Mouse (Mus musculus) heart, embryonic 15.5 days (tissue): Measurements from ENCODE around the gene Ksr2. TPM values are rescaled to one million over a fixed set of nuclear protein-coding genes. Genes with fewer than 3 reads are reported as not detected.

ENCODE experiments used
- ATAC-seq: fragments of 200-750 bp; cut with Nextera tagmentation; replicated peaks from 2 replicates; pipeline ENCODE4 v1.8.0; 2017; ENCODE audit warnings: low read depth, moderate TSS enrichment; ENCODE audit not compliant: insufficient number of reproducible peaks, insufficient read depth, low FRiP score
- H3K27ac ChIP-seq: fragments of 300-500 bp; sonication (generic); 2 replicates; pipeline ENCODE4 v1.5.1; 2015; ENCODE audit warnings: mild to moderate bottlenecking, inconsistent platforms
- H3K27me3 ChIP-seq: fragments of 300-500 bp; sonication (generic); 2 replicates; pipeline ENCODE4 v1.6.1; 2015; ENCODE audit warnings: inconsistent platforms
- H3K36me3 ChIP-seq: fragments of 300-500 bp; sonication (generic); 2 replicates; pipeline ENCODE4 v1.6.1; 2015; ENCODE audit warnings: mild to moderate bottlenecking, inconsistent platforms
- H3K4me1 ChIP-seq: fragments of 300-500 bp; sonication (generic); replicated peaks from 2 replicates; pipeline ENCODE4 v1.6.1; 2015; ENCODE audit warnings: inconsistent platforms
- H3K4me2 ChIP-seq: fragments of 300-500 bp; sonication (generic); 2 replicates; pipeline ENCODE4 v1.6.1; 2015; ENCODE audit warnings: inconsistent platforms, mild to moderate bottlenecking, moderate library complexity
- H3K4me3 ChIP-seq: fragments of 300-500 bp; sonication (generic); 2 replicates; pipeline ENCODE4 v1.5.1; 2015; ENCODE audit warnings: mild to moderate bottlenecking, inconsistent platforms
- H3K9ac ChIP-seq: fragments of 300-500 bp; sonication (generic); 2 replicates; pipeline ENCODE4 v1.6.1; 2015; ENCODE audit warnings: mild to moderate bottlenecking, inconsistent platforms
- H3K9me3 ChIP-seq: fragments of 300-500 bp; sonication (generic); replicated peaks from 2 replicates; pipeline ENCODE4 v1.6.1; 2016; ENCODE audit warnings: inconsistent platforms
- WGBS: fragments of 180-500 bp; shearing (Covaris S2); methylation state at CpG from one replicate; pipeline ENCODE4 v1.1.7; 2015; ENCODE audit warnings: mixed read lengths; 5-methylcytosine and 5-hydroxymethylcytosine counted together
- polyA plus RNA-seq: library from polyadenylated mRNA; unstranded; fragments of >200 nt; fragmentation: Nextera tagmentation; extraction: Ambion mirVana; gene quantifications from 2 replicates; pipeline ENCODE4 v1.2.1, GENCODE M21; 2015

Ksr2 gene
- polyA plus RNA-seq, 1 experiment from 2014 or later, result 0.08 TPM

GRCm38 (mm10) chr5:117506406-117506805 is 92.6 kb downstream of the Ksr2 start:
- Histone ChIP-seq H3K9me3 (no peaks in the 10 kb centered on the region), H3K4me3 (no peak overlapping the region), H3K36me3 (no peaks in the 10 kb centered on the region), H3K27me3 (peaks cover 7% of the 10 kb centered on the region; the same call in 1 of the 2 replicates), H3K4me1 (0 out of 2 replicates have a peak, but pooled peaks cover 2% of the 10 kb centered on the region), H3K9ac (no peak overlapping the region), H3K27ac (no peak overlapping the region), H3K4me2 (no peak overlapping the region)
- 33% methylated on average over 13 of the region's 13 CpGs for WGBS
- ATAC-seq, result no peak

GRCm38 (mm10) chr5:117509511-117510375 is 95.9 kb downstream of the Ksr2 start:
- H3K4me1 ChIP-seq, result 0 out of 2 replicates have a peak, but pooled peaks cover 2% of the 10 kb centered on the region
- no peak overlapping the region for H3K27ac ChIP-seq
- no peak for ATAC-seq
- WGBS, result 40% methylated on average over 22 of the region's 22 CpGs
- peak overlapping the region; percentile 33 for H3K4me2 ChIP-seq
- H3K36me3 ChIP-seq, result no peaks in the 10 kb centered on the region
- no peak overlapping the region for H3K9ac ChIP-seq
- no peaks in the 10 kb centered on the region for H3K9me3 ChIP-seq
- peaks cover 7% of the 10 kb centered on the region; the same call in 1 of the 2 replicates for H3K27me3 ChIP-seq
- no peak overlapping the region for H3K4me3 ChIP-seq

GRCm38 (mm10) chr5:117510864-117511263 is 97.1 kb downstream of the Ksr2 start:
- Histone ChIP-seq H3K4me2 (no peak overlapping the region), H3K9ac (no peak overlapping the region), H3K4me1 (0 out of 2 replicates have a peak, but pooled peaks cover 2% of the 10 kb centered on the region), H3K27me3 (peaks cover 7% of the 10 kb centered on the region; the same call in 1 of the 2 replicates), H3K36me3 (no peaks in the 10 kb centered on the region), H3K9me3 (no peaks in the 10 kb centered on the region), H3K4me3 (no peak overlapping the region), H3K27ac (no peak overlapping the region)
- ATAC-seq, result no peak
- WGBS, result 62% methylated on average over 10 of the region's 10 CpGs

- 75% methylated on average over 12 of the region's 12 CpGs for WGBS
- no peaks in the 10 kb centered on the region for H3K4me1 ChIP-seq
- peaks cover 5% of the 10 kb centered on the region; the same call in 1 of the 2 replicates for H3K27me3 ChIP-seq
- H3K36me3 ChIP-seq, result no peaks in the 10 kb centered on the region
- no peak overlapping the region for H3K9ac ChIP-seq
- H3K4me2 ChIP-seq, result no peak overlapping the region
- ATAC-seq, result no peak
- no peak overlapping the region for H3K4me3 ChIP-seq
- no peaks in the 10 kb centered on the region for H3K9me3 ChIP-seq
- H3K27ac ChIP-seq, result no peak overlapping the region
Measured at GRCm38 (mm10) chr5:117515396-117515795, 101.6 kb downstream of the Ksr2 start.

GRCm38 (mm10) chr5:117515861-117516260 is 102.1 kb downstream of the Ksr2 start:
- 65% methylated on average over 7 of the region's 7 CpGs for WGBS
- peaks cover 5% of the 10 kb centered on the region; the same call in 1 of the 2 replicates for H3K27me3 ChIP-seq
- no peaks in the 10 kb centered on the region for H3K4me1 ChIP-seq
- H3K27ac ChIP-seq, result no peak overlapping the region
- no peak overlapping the region for H3K4me2 ChIP-seq
- H3K4me3 ChIP-seq, result no peak overlapping the region
- H3K9me3 ChIP-seq, result no peaks in the 10 kb centered on the region
- no peak for ATAC-seq
- H3K9ac ChIP-seq, result no peak overlapping the region
- H3K36me3 ChIP-seq, result no peaks in the 10 kb centered on the region

- 3% methylated on average over 8 of the region's 8 CpGs for WGBS
Measured at GRCm38 (mm10) chr5:117516597-117516996, 102.8 kb downstream of the Ksr2 start.

GRCm38 (mm10) chr5:117519858-117520495 is 106.2 kb downstream of the Ksr2 start:
- ATAC-seq, result no peak
- 34% methylated on average over 4 of the region's 4 CpGs for WGBS
- H3K9ac ChIP-seq, result no peak overlapping the region
- H3K4me2 ChIP-seq, result no peak overlapping the region
- no peaks in the 10 kb centered on the region for H3K36me3 ChIP-seq
- H3K27ac ChIP-seq, result no peak overlapping the region
- no peak overlapping the region for H3K4me3 ChIP-seq
- H3K4me1 ChIP-seq, result no peaks in the 10 kb centered on the region
- peaks cover 5% of the 10 kb centered on the region; the same call in 1 of the 2 replicates for H3K27me3 ChIP-seq
- no peaks in the 10 kb centered on the region for H3K9me3 ChIP-seq

More at GRCm38 (mm10) chr5:117516597-117516996, 102.8 kb downstream of the Ksr2 start:
- Histone ChIP-seq H3K4me1 (no peaks in the 10 kb centered on the region), H3K4me2 (no peak overlapping the region), H3K27me3 (peaks cover 5% of the 10 kb centered on the region; the same call in 1 of the 2 replicates), H3K9ac (no peak overlapping the region), H3K27ac (no peak overlapping the region), H3K4me3 (no peak overlapping the region), H3K36me3 (no peaks in the 10 kb centered on the region), H3K9me3 (no peaks in the 10 kb centered on the region)
- ATAC-seq, result no peak

- H3K36me3 ChIP-seq, result no peaks in the 10 kb centered on the region
- H3K27ac ChIP-seq, result no peak overlapping the region
- peaks cover 5% of the 10 kb centered on the region; the same call in 1 of the 2 replicates for H3K27me3 ChIP-seq
- H3K4me1 ChIP-seq, result no peaks in the 10 kb centered on the region
- no peak overlapping the region for H3K9ac ChIP-seq
- WGBS, result 66% methylated on average over 4 of the region's 4 CpGs
- H3K4me3 ChIP-seq, result no peak overlapping the region
- H3K4me2 ChIP-seq, result no peak overlapping the region
- ATAC-seq, result no peak
- H3K9me3 ChIP-seq, result no peaks in the 10 kb centered on the region
Measured at GRCm38 (mm10) chr5:117521156-117521555, 107.4 kb downstream of the Ksr2 start.

GRCm38 (mm10) chr5:117521701-117522100 is 107.9 kb downstream of the Ksr2 start:
- Histone ChIP-seq H3K36me3 (no peaks in the 10 kb centered on the region), H3K4me1 (no peaks in the 10 kb centered on the region), H3K27ac (no peak overlapping the region), H3K4me2 (no peak overlapping the region), H3K9me3 (no peaks in the 10 kb centered on the region), H3K9ac (no peak overlapping the region), H3K4me3 (no peak overlapping the region), H3K27me3 (peaks cover 5% of the 10 kb centered on the region; the same call in 1 of the 2 replicates)
- no peak for ATAC-seq
- 78% methylated on average over 4 of the region's 4 CpGs for WGBS

GRCm38 (mm10) chr5:117522471-117522870 is 108.7 kb downstream of the Ksr2 start:
- Histone ChIP-seq H3K4me1 (no peaks in the 10 kb centered on the region), H3K4me3 (no peak overlapping the region), H3K9ac (no peak overlapping the region), H3K27ac (no peak overlapping the region), H3K36me3 (no peaks in the 10 kb centered on the region), H3K9me3 (no peaks in the 10 kb centered on the region), H3K27me3 (peaks cover 2% of the 10 kb centered on the region; the same call in 1 of the 2 replicates), H3K4me2 (no peak overlapping the region)
- no peak for ATAC-seq
- 70% methylated on average over 4 of the region's 4 CpGs for WGBS

GRCm38 (mm10) chr5:117523010-117523409 is 109.2 kb downstream of the Ksr2 start:
- no peak overlapping the region for H3K27ac ChIP-seq
- H3K4me1 ChIP-seq, result no peaks in the 10 kb centered on the region
- H3K27me3 ChIP-seq, result no peaks in the 10 kb centered on the region
- no peaks in the 10 kb centered on the region for H3K9me3 ChIP-seq
- no peak overlapping the region for H3K4me3 ChIP-seq
- H3K4me2 ChIP-seq, result no peak overlapping the region
- 69% methylated on average over 10 of the region's 10 CpGs for WGBS
- no peak overlapping the region for H3K9ac ChIP-seq
- no peak for ATAC-seq
- no peaks in the 10 kb centered on the region for H3K36me3 ChIP-seq
